Mouse (Mus musculus) heart, adult 18-20 months (tissue): ENCODE results near the gene Tbata. TPM values are rescaled to one million over a fixed set of nuclear protein-coding genes. Genes with fewer than 3 reads are reported as not detected.

Source experiments
- DNase-seq, 2 experiments: peaks; one replicate each; pipeline ENCODE4 v3.0.0; 2021 to 2022; ENCODE audit warnings: mixed read lengths in 1 of 2
- long read RNA-seq, 2 experiments: library from polyadenylated mRNA; stranded (forward); transcript quantifications; one replicate each; pipeline ENCODE4 v2.0.0; 2021
- total RNA-seq, 2 experiments: library from RNA; stranded (reverse); gene quantifications; 2 replicates each; pipeline ENCODE4 v1.2.3; 2021

The Tbata gene
- not detected for total RNA-seq
- long read RNA-seq, experiment 1: 0 reads
- long read RNA-seq, experiment 2, partial matches to known transcripts: 1 of 1 reads
- long read RNA-seq, experiment 2, other reads (novel, unspliced or antisense): 0 of 1 reads

- DNase-seq: no peak
These were observed at the start of gene Tbata for GRCm38 (mm10) chr10:61171654-61172053. TSS of gene Tbata (plus strand) at chr10:61171954.

GRCm38 (mm10) chr10:61123276-61123913, 48.4 kb upstream of the Tbata start:
- DNase-seq: no peak

- no peak for DNase-seq
These were observed 47.3 kb upstream of the Tbata start for GRCm38 (mm10) chr10:61124462-61124861.

GRCm38 (mm10) chr10:61128701-61129365, 42.9 kb upstream of the Tbata start:
- DNase-seq: no peak

- no peak for DNase-seq
These were observed 40.8 kb upstream of the Tbata start for GRCm38 (mm10) chr10:61130959-61131358.

GRCm38 (mm10) chr10:61134041-61134440, 37.7 kb upstream of the Tbata start:
- DNase-seq: no peak

GRCm38 (mm10) chr10:61135226-61135839, 36.4 kb upstream of the Tbata start:
- DNase-seq: no peak

- no peak for DNase-seq
These were observed 34.2 kb upstream of the Tbata start for GRCm38 (mm10) chr10:61137567-61137966.

- DNase-seq: no peak
These were observed 28.4 kb upstream of the Tbata start for GRCm38 (mm10) chr10:61143343-61143742.

GRCm38 (mm10) chr10:61145766-61146118, 26.0 kb upstream of the Tbata start:
- no peak for DNase-seq

- peak; percentile 48 to 68 for DNase-seq
These were observed 25.5 kb upstream of the Tbata start for GRCm38 (mm10) chr10:61146119-61146806.

GRCm38 (mm10) chr10:61146807-61147156, 25.0 kb upstream of the Tbata start:
- DNase-seq: peak; percentile 18 to 31

- peak; percentile 91 to 93 for DNase-seq
These were observed 24.4 kb upstream of the Tbata start, which contains the start of gene Sgpl1 for GRCm38 (mm10) chr10:61147157-61148040. TSS of gene Sgpl1 (minus strand) at chr10:61147703.

- DNase-seq: no peak
These were observed 22.3 kb upstream of the Tbata start for GRCm38 (mm10) chr10:61149476-61149875.

- no peak for DNase-seq
These were observed 21.1 kb upstream of the Tbata start for GRCm38 (mm10) chr10:61150616-61151015.

GRCm38 (mm10) chr10:61152131-61152530, 19.6 kb upstream of the Tbata start:
- DNase-seq: no peak

GRCm38 (mm10) chr10:61155611-61156010, 16.1 kb upstream of the Tbata start:
- no peak for DNase-seq

- DNase-seq: no peak
These were observed 15.3 kb upstream of the Tbata start for GRCm38 (mm10) chr10:61156453-61156852.

GRCm38 (mm10) chr10:61158594-61158993, 13.2 kb upstream of the Tbata start:
- no peak for DNase-seq

GRCm38 (mm10) chr10:61160089-61160488, 11.7 kb upstream of the Tbata start:
- no peak for DNase-seq

- peak; percentile 74 to 75 for DNase-seq
These were observed 11.1 kb upstream of the Tbata start for GRCm38 (mm10) chr10:61160671-61161070.

- no peak for DNase-seq
These were observed 9.4 kb upstream of the Tbata start for GRCm38 (mm10) chr10:61162366-61162765.
